Mouse (Mus musculus) 3134 (cell line): ENCODE data around the gene Capg.
"Not testable (repeated sequence)": the region's sequence is repeated elsewhere in the genome, so short reads cannot be mapped to it uniquely, and the experiment has no call there.

Source experiments
- DNase-seq: peaks from one replicate; pipeline ENCODE4 v3.0.0-alpha.2; 2011; ENCODE audit warnings: low spot score; ENCODE audit not compliant: insufficient read length; ENCODE audit errors: extremely low read depth

Gene Capg

GRCm38 (mm10) chr6:72528410-72529151, 15.6 kb upstream of the Capg start:
- DNase-seq, result no peak

GRCm38 (mm10) chr6:72532580-72532979, 11.6 kb upstream of the Capg start:
- no peak for DNase-seq

GRCm38 (mm10) chr6:72533555-72533954, 10.6 kb upstream of the Capg start:
- not testable (repeated sequence) for DNase-seq

- peak; percentile 32 for DNase-seq
These were observed 10.0 kb upstream of the Capg start for GRCm38 (mm10) chr6:72534035-72534809.

GRCm38 (mm10) chr6:72535165-72535564, 9.0 kb upstream of the Capg start:
- peak; percentile 73 for DNase-seq

GRCm38 (mm10) chr6:72537998-72538500, 6.1 kb upstream of the Capg start:
- no peak for DNase-seq

GRCm38 (mm10) chr6:72538562-72539031, 5.6 kb upstream of the Capg start:
- peak; percentile 65 for DNase-seq

GRCm38 (mm10) chr6:72543265-72543850, 833 bp upstream of the Capg start:
- peak; percentile 70 for DNase-seq

GRCm38 (mm10) chr6:72545377-72545776, 1.2 kb downstream of the Capg start:
- DNase-seq, result no peak

GRCm38 (mm10) chr6:72547121-72547520, 2.9 kb downstream of the Capg start:
- DNase-seq, result no peak

GRCm38 (mm10) chr6:72547862-72548261, 3.7 kb downstream of the Capg start:
- DNase-seq, result no peak

GRCm38 (mm10) chr6:72549041-72549580, 4.9 kb downstream of the Capg start:
- DNase-seq, result peak; percentile 70

GRCm38 (mm10) chr6:72550025-72550424, 5.8 kb downstream of the Capg start:
- DNase-seq, result no peak

- no peak for DNase-seq
These were observed 6.4 kb downstream of the Capg start for GRCm38 (mm10) chr6:72550503-72551100.

GRCm38 (mm10) chr6:72552171-72553078, 8.2 kb downstream of the Capg start:
- peak; percentile 87 for DNase-seq

GRCm38 (mm10) chr6:72553079-72553412, 8.9 kb downstream of the Capg start:
- DNase-seq, result no peak

- no peak for DNase-seq
These were observed 16.6 kb downstream of the Capg start for GRCm38 (mm10) chr6:72560801-72561200.

- DNase-seq, result no peak
These were observed 18.3 kb downstream of the Capg start for GRCm38 (mm10) chr6:72562486-72562885.

- DNase-seq, result no peak
These were observed 18.7 kb downstream of the Capg start for GRCm38 (mm10) chr6:72562894-72563293.

- DNase-seq, result no peak
These were observed 21.3 kb downstream of the Capg start for GRCm38 (mm10) chr6:72565506-72565905.
